Mouse (Mus musculus): Measurements from ENCODE around the gene Gm20914.
"Not testable (repeated sequence)": the region's sequence is repeated elsewhere in the genome, so short reads cannot be mapped to it uniquely, and the experiment has no call there.

DNA sequence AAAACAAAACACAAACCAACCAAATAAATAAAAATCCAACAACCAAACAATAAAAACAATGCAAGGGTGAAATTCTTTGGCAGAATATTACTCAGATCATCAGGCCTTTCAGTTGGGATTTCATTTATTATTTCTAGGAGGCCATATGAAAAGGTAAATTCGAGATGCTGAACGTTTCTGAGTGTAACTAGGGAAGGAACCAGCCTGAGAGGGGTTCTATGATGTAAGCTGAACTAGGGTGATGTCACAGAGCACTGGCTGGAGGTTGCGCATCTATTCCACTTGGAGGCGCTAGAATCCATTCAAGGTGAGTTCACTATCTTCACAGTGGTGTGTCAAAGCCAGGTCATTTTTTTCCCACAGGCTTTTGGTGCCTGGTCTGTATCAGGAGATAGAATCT is at the start of gene Gm20914:
- TF ChIP-seq POLR2A (IDR thresholded peaks at IDR 0.05; ENCODE audit: low read depth, low read length); CTCF (IDR thresholded peaks at IDR 0.05; ENCODE audit: extremely low read depth, insufficient read depth, insufficient read length, insufficient replicate concordance): not testable (repeated sequence)
